Mouse (Mus musculus) MEL (cell line): ENCODE measurements around the gene Ppp1r18. TPM values are rescaled to one million over a fixed set of nuclear protein-coding genes. Genes with fewer than 3 reads are reported as not detected.

Experiments
- DNase-seq: peaks from one replicate; pipeline ENCODE4 v3.0.0; 2011; ENCODE audit warnings: low read depth, low spot score
- H3K27ac ChIP-seq: 2 replicates; pipeline ENCODE4 v1.5.1; 2012; ENCODE audit warnings: low read depth, mild to moderate bottlenecking, control low read depth, low read length, moderate library complexity; ENCODE audit not compliant: control insufficient read depth
- H3K27me3 ChIP-seq, 2 experiments: fragments of 150-350 bp in 1 of 2; sonication (generic) in 1 of 2; 2 replicates each; pipeline ENCODE4 v1.6.1; 2012; ENCODE audit warnings: low read length in 2 of 2, mild to moderate bottlenecking in 2 of 2, improper control_type of control experiment in 1 of 2, moderate library complexity in 1 of 2; ENCODE audit not compliant: insufficient read depth in 2 of 2, control insufficient read depth in 1 of 2
- H3K36me3 ChIP-seq, 2 experiments: 2 replicates each; pipeline ENCODE4 v1.6.1; 2012 to 2014; ENCODE audit warnings: low read length in 2 of 2, improper control_type of control experiment in 1 of 2, inconsistent platforms in 1 of 2, mild to moderate bottlenecking in 1 of 2; ENCODE audit not compliant: insufficient read depth in 2 of 2, control insufficient read depth in 1 of 2
- H3K4me1 ChIP-seq, 2 experiments: fragments of 150-350 bp in 1 of 2; sonication (generic) in 1 of 2; 2 replicates each; pipeline ENCODE4 v1.6.1; 2012; ENCODE audit warnings: low read length in 2 of 2, improper control_type of control experiment in 1 of 2, mild to moderate bottlenecking in 1 of 2; ENCODE audit not compliant: insufficient read depth in 2 of 2, control insufficient read depth in 1 of 2
- H3K4me3 ChIP-seq, 2 experiments: fragments of 150-350 bp in 1 of 2; sonication (generic) in 1 of 2; 2 replicates each; pipeline ENCODE4 v1.5.1; 2012; ENCODE audit warnings: low read depth in 2 of 2, low read length in 2 of 2, mild to moderate bottlenecking in 2 of 2, moderate library complexity in 2 of 2, control low read depth in 1 of 2, improper control_type of control experiment in 1 of 2; ENCODE audit not compliant: control insufficient read depth in 1 of 2, insufficient read depth in 1 of 2
- H3K79me2 ChIP-seq: 2 replicates; pipeline ENCODE4 v1.6.1; 2012; ENCODE audit warnings: mild to moderate bottlenecking, low read length, moderate library complexity; ENCODE audit not compliant: control insufficient read depth, poor library complexity, insufficient read depth
- H3K9ac ChIP-seq: 2 replicates; pipeline ENCODE4 v1.6.1; 2012; ENCODE audit warnings: low read depth, mild to moderate bottlenecking, control low read depth, low read length, moderate library complexity; ENCODE audit not compliant: control insufficient read depth, poor library complexity, severe bottlenecking
- H3K9me3 ChIP-seq: fragments of 150-350 bp; sonication (generic); replicated peaks from 2 replicates; pipeline ENCODE4 v1.6.1; 2012; ENCODE audit warnings: mild to moderate bottlenecking, low read length, improper control_type of control experiment, moderate library complexity; ENCODE audit not compliant: insufficient read depth
- CTCF ChIP-seq, 3 experiments: IDR thresholded peaks in 2 of 3; conservative IDR thresholded peaks in 1 of 3; 2 replicates each; pipeline ENCODE4 v1.5.1; 2011 to 2012; ENCODE audit warnings: low read length in 3 of 3, low read depth in 2 of 3, mild to moderate bottlenecking in 2 of 3, improper control_type of control experiment in 1 of 3, inconsistent platforms in 1 of 3, mixed read lengths in 1 of 3, moderate library complexity in 1 of 3; ENCODE audit not compliant: control insufficient read depth in 1 of 3, insufficient read depth in 1 of 3, poor library complexity in 1 of 3, severe bottlenecking in 1 of 3
- ELF1 ChIP-seq: IDR thresholded peaks from 2 replicates; pipeline ENCODE4 v1.6.1; 2014; ENCODE audit warnings: low read depth, mild to moderate bottlenecking, inconsistent platforms, low read length, improper control_type of control experiment, moderate library complexity
- HCFC1 ChIP-seq: IDR thresholded peaks from 2 replicates; pipeline ENCODE4 v1.6.1; 2012; ENCODE audit warnings: low read depth, mild to moderate bottlenecking, inconsistent platforms, low read length, improper control_type of control experiment, moderate library complexity
- NRF1 ChIP-seq: IDR thresholded peaks from 2 replicates; pipeline ENCODE4 v1.6.1; 2014; ENCODE audit warnings: low read depth, mild to moderate bottlenecking, inconsistent platforms, low read length, improper control_type of control experiment, moderate library complexity; ENCODE audit not compliant: poor library complexity, insufficient read depth, severe bottlenecking
- POLR2A ChIP-seq, 2 experiments: IDR thresholded peaks; 2 replicates each; pipeline ENCODE4 v1.6.1; 2011 to 2012; ENCODE audit warnings: low read length in 2 of 2, mild to moderate bottlenecking in 2 of 2, control low read depth in 1 of 2, improper control_type of control experiment in 1 of 2, low read depth in 1 of 2, moderate library complexity in 1 of 2; ENCODE audit not compliant: control insufficient read depth in 1 of 2, insufficient read depth in 1 of 2, poor library complexity in 1 of 2
- POLR2AphosphoS5 ChIP-seq: IDR thresholded peaks from 2 replicates; pipeline ENCODE4 v1.6.1; 2012; ENCODE audit warnings: low read depth, borderline replicate concordance, mild to moderate bottlenecking, inconsistent platforms, low read length, moderate library complexity, mixed read lengths
- RAD21 ChIP-seq: IDR thresholded peaks from 2 replicates; pipeline ENCODE4 v1.6.1; 2011; ENCODE audit warnings: mild to moderate bottlenecking, low read depth, low read length, improper control_type of control experiment
- SMC3 ChIP-seq: IDR thresholded peaks from 2 replicates; pipeline ENCODE4 v1.6.1; 2011; ENCODE audit warnings: low read depth, low read length, improper control_type of control experiment
- USF1 ChIP-seq: IDR thresholded peaks from 2 replicates; pipeline ENCODE4 v1.6.1; 2014; ENCODE audit warnings: low read depth, mild to moderate bottlenecking, inconsistent platforms, low read length, improper control_type of control experiment, moderate library complexity
- polyA plus RNA-seq, 2 experiments: library from polyadenylated mRNA; stranded (reverse) in 1 of 2; unstranded in 1 of 2; fragments of >175 nt in 1 of 2; fragments of >200 nt in 1 of 2; gene quantifications; 2 replicates each; pipeline versions ENCODE4 v1.2.1 to v1.2.4; 2012; ENCODE audit warnings: low replicate concordance in 2 of 2, low read depth in 1 of 2; ENCODE audit not compliant: insufficient read length in 2 of 2, insufficient read depth in 1 of 2, missing spikeins in 1 of 2
- total RNA-seq: library from RNA; depleted of rRNA; stranded (reverse); fragments of 300-350 nt; gene quantifications from 2 replicates; pipeline ENCODE4 v1.2.3, GENCODE M21; 2012

Gene Ppp1r18
- total and polyA plus RNA-seq, 3 experiments: 10.1 to 36.2 TPM; not detected in 1

DNA sequence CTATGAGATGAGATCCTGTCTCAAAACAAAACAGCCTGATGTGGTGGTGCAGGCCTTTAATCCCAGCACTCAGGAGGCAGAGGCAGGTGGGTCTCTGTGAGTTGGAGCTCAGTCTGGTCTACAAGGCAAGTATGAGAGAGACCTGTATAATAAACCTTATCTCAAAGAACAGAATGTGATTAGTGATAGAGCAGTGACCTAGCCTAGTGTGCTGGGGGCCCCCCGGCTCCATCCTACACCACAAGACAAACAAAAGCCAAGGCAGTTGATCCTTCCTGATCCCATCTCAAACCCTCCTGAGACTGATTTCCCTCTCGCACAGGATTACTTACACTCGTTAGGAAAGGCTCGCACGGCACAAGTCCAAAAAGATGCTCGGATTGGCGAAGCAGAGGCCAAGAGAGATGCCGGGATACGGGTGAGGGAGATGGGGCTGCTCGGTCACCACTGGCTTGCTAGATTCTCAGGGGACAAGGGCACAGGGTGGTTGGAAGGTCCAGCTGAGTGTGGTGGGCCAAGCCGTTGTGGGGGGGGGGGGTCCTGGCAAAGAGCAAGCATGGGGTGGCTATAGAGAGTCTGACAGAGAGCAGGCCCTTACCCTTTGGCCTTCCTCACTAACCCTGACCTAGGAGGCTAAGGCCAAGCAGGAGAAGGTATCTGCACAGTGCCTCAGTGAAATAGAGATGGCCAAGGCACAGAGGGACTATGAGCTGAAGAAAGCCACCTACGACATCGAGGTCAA, 40.1 kb upstream of the Ppp1r18 start (continued):
- TF ChIP-seq NRF1 (no peak), ELF1 (no peak), HCFC1 (no peak)
- TF ChIP-seq, all 39 proteins: peak for 10

GRCm38 (mm10) chr17:35829737-35830136, 35.7 kb upstream of the Ppp1r18 start:
- no peak overlapping the region for H3K9ac ChIP-seq
- peaks cover 9 to 21% of the 10 kb centered on the region in 2 experiments for H3K36me3 ChIP-seq
- no peak overlapping the region for H3K27ac ChIP-seq
- H3K79me2 ChIP-seq: peaks cover 2% of the 10 kb centered on the region
- no peaks in the 10 kb centered on the region for H3K27me3 ChIP-seq
- no peaks in the 10 kb centered on the region for H3K9me3 ChIP-seq
- peaks cover 2 to 31% of the 10 kb centered on the region in 2 experiments; a peak in 3 of 4 replicates for H3K4me1 ChIP-seq
- TF ChIP-seq POLR2A (IDR thresholded peaks at IDR 0.05; ENCODE audit: control insufficient read depth in 1 of 2, insufficient read depth in 1 of 2, low read depth in 1 of 2, low read length in 2 of 2, poor library complexity in 1 of 2) (no peak; a peak in 1 of 4 replicates), RAD21 (peak; percentile 21; the same call in 1 of the 2 replicates), SMC3 (peak; percentile 27; the same call in 1 of the 2 replicates), POLR2AphosphoS5 (no peak), CTCF (IDR thresholded peaks at IDR 0.05 in 2 of 3, conservative IDR thresholded peaks at IDR 0.05 in 1 of 3; ENCODE audit: control insufficient read depth in 1 of 3, insufficient read depth in 1 of 3, low read depth in 2 of 3, low read length in 3 of 3, poor library complexity in 1 of 3, severe bottlenecking in 1 of 3) (peak; percentile 16 to 67 (median 47); a peak in 5 of 6 replicates)
- TF ChIP-seq, all 39 proteins: peak for 3
- peak; percentile 54 for DNase-seq
- H3K4me3 ChIP-seq: no peak overlapping the region

- peak overlapping the region; percentile 78 for H3K27ac ChIP-seq
- H3K27me3 ChIP-seq: no peaks in the 10 kb centered on the region
- H3K4me3 ChIP-seq: no peak overlapping the region
- peaks cover 29% of the 10 kb centered on the region for H3K79me2 ChIP-seq
- peaks cover 0 to 38% of the 10 kb centered on the region in 2 experiments; a peak in 3 of 4 replicates for H3K4me1 ChIP-seq
- H3K9ac ChIP-seq: 0 out of 2 replicates have a peak overlapping the region, but pooled peaks have one; percentile 0
- peaks cover 12 to 33% of the 10 kb centered on the region in 2 experiments for H3K36me3 ChIP-seq
- peak; percentile 66 for DNase-seq
- H3K9me3 ChIP-seq: no peaks in the 10 kb centered on the region
- TF ChIP-seq USF1 (no peak), POLR2AphosphoS5 (peak; percentile 69; the same call in 1 of the 2 replicates)
Observed at GRCm38 (mm10) chr17:35832400-35833238, 32.8 kb upstream of the Ppp1r18 start.
